Mouse (Mus musculus) thymus, postnatal 10 days (tissue): ENCODE results near the gene Olfr166.
"Not testable (repeated sequence)": the region's sequence is repeated elsewhere in the genome, so short reads cannot be mapped to it uniquely, and the experiment has no call there.

ENCODE experiments used
- DNase-seq, 2 experiments: peaks; one replicate each; pipeline ENCODE4 v3.0.0; 2021; ENCODE audit warnings: low spot score in 2 of 2

Gene Olfr166

DNA sequence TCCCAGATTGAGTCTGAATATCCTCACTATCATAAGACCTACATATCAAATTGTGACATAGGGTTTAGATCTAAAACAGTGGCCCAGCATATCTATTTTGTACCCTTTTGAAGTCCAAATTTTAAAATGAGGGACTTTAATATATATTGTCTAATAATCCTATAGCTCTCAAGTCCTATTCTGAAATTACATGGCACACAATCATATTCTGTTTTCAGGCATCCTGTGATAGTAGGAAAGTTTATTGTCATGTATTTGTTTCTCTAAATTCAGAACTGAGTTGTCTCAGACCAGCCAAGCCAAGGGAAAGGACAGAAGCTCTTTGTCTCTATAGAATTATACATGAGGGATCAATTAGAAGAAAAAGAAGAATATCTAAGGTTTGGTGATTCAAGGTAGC, at the start of gene Olfr166:
Gene Olfr166, plus strand, starts transcription at position 301 of the 400 bp plus-strand sequence.
- DNase-seq: no peak

DNA sequence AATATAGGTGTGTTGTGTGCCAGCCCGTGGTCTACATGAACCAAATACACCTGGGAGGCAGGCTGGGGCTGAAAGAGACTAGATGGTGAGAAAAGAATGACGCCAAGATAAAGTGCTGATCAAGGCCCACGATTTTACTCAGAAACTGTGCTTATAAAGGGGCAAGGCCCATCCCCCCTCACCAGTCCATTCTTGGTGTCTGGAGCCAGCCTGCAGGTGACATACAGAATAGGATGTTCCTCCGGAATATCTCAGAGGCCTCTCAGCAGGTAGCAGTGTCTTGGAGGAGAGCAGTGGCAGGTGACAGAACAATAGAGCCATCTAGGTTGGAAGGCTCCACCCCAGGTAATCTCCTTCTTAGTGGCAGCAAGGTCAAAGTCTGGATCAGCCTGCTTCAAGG, 24.8 kb upstream of the Olfr166 start:
- DNase-seq: not testable (repeated sequence)

DNA sequence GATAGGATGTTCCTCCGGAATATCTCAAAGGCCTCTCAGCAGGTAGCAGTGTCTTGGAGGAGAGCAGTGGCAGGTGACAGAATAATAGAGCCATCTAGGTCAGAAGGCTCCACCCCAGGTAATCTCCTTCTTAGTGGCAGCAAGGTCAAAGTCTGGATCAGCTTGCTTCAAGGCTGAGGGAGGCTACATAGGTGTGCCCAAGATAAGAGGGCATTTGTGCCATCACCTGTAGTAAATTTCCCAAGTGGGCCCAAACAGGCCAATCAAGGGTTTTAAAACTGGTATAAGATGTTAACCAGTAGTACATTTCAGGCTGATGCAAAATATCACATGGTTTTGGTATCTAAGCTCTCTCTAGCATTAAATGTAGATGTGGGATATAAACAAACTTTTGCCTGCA, 19.1 kb upstream of the Olfr166 start:
- no peak for DNase-seq

DNA sequence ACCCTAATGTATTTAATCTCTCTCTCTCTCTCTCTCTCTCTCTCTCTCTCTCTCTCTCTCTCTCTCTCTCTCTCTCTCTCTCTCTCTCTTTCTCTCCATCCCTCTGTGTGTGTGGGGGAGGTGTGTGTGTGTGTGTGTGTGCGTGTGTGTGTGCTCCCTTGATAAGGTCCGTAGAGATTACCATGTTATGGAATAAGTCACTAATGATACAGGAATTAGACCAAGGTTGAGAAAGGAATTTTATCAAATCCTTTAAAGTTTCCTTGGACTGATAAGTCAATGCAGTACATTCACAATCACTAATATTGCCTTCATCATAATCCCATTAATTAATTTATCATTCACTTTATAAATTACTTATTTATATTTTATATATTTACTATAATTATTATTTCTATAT, 38.7 kb downstream of the Olfr166 start, which contains the start of gene Olfr167:
Gene Olfr167, minus strand, starts transcription at position 101 of the 400 bp plus-strand sequence.
- no peak for DNase-seq

DNA sequence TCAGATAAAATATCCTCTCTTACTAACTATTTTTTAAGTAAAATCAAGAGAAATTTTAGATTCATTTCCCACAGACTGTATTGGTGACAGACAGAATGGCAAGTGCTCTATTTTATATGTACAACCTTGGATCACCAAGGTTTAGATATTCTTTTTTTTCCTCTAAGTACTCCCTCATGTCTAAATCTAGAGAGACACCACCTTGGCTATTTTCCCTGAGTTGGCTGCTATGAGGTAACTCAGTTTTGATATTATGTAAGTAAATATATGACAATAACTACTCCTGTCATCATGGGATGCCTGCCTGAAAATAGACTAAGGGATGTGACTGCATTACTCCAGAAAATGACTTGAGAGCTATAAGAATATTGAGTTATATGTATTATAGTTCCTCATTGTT, 52.0 kb downstream of the Olfr166 start, which contains the start of gene Olfr168:
Gene Olfr168, minus strand, starts transcription at position 101 of the 400 bp plus-strand sequence.
- no peak for DNase-seq
